Mouse (Mus musculus): ENCODE results near the gene Cebpb. TPM values are rescaled to one million over a fixed set of nuclear protein-coding genes. Genes with fewer than 3 reads are reported as not detected.

The Cebpb gene
- polyA plus RNA-seq, 1 experiment from 2014 or later, result 41.9 TPM

DNA sequence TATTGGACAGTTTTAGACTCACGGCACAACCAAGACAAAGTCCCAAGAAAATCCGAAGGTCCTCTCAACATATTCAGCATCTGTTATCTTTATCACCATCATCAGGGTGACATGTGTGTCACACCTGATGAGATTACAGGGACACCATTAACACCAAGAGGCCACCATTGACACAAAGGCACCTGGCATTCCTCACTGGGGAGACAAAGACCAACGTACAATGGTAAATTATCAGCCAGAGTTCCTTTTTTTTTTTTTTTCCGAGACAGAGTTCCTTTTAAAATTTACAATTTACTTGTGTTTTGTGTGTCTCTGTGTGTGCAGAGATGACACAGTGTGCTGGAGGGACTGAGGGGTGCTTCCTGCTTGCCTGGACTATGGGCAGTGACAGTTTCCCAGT, 19.3 kb upstream of the Cebpb start:
- no peak overlapping the region for H3K4me3 ChIP-seq (replicated peaks)
- H3K4me1 ChIP-seq, result 0 out of 2 replicates have a peak, but pooled peaks cover 4% of the 10 kb centered on the region
- no peaks in the 10 kb centered on the region for H3K27me3 ChIP-seq
- H3K4me2 ChIP-seq (replicated peaks), result no peak overlapping the region
- ATAC-seq (ENCODE audit: insufficient number of reproducible peaks, low FRiP score, low TSS enrichment, low read depth), result no peak
- no peaks in the 10 kb centered on the region for H3K9me3 ChIP-seq (replicated peaks)
- no peak overlapping the region for H3K9ac ChIP-seq
- WGBS, result 67% methylated on average over 4 of the region's 4 CpGs
- H3K27ac ChIP-seq (replicated peaks), result no peak overlapping the region
- no peaks in the 10 kb centered on the region for H3K36me3 ChIP-seq

DNA sequence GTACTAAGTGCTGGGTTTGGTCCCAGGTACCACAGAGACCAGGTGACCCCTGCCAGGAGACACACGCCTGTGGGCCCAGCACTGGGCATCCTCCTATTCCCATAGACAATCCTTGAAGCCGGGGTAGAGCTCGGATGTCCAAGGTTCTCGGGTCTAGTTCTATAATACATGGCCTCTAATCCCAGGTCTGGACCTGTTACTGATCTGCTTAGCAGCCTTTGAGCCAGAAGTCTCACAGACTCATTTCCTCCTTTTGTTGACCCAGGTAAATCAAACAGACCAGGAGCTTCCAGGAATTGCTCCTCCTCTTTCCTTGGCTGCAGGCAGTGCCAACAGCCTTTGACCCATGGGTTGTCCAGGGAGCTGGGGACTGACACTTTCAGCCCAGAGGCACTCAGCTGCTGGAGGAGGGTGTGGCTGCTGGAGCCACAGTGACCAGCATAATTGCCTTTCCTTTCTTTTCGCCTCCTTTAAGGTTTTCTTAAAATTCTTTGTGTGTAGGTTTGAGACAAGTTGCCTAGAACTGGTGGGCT, 17.5 kb upstream of the Cebpb start:
- Histone ChIP-seq H3K4me3 (replicated peaks) (no peak overlapping the region), H3K9ac (no peak overlapping the region), H3K27ac (replicated peaks) (no peak overlapping the region), H3K4me2 (replicated peaks) (no peak overlapping the region), H3K9me3 (replicated peaks) (no peaks in the 10 kb centered on the region), H3K4me1 (peaks cover 10% of the 10 kb centered on the region; the same call in 1 of the 2 replicates), H3K27me3 (no peaks in the 10 kb centered on the region), H3K36me3 (no peaks in the 10 kb centered on the region)
- 76% methylated on average over 5 of the region's 5 CpGs for WGBS
- no peak for ATAC-seq (ENCODE audit: insufficient number of reproducible peaks, low FRiP score, low TSS enrichment, low read depth)

DNA sequence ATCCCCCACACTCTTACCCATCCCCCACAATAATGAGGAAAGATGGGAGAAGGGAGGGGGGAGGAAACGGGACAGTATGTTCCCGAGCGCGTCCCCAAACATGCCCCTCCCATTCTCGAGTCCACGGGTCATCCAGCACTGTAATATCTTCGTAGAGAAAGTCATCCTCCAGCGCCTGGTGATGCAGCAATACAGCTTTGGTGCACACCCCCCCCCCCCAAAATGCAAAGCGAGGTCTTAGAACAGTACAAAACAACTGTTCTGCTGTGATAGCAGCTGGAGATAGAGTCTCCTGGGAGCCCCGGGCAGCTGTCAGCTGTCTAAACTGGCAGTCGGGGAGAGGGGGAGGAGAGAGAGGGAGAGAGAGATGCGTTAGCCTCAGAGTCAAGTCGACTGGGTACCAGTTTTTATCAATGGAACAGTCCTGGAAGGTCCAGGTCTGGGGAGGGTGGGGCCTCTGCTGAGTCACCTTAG, 16.5 kb upstream of the Cebpb start:
- peaks cover 10% of the 10 kb centered on the region; the same call in 1 of the 2 replicates for H3K4me1 ChIP-seq
- no peaks in the 10 kb centered on the region for H3K9me3 ChIP-seq (replicated peaks)
- H3K9ac ChIP-seq, result no peak overlapping the region
- WGBS, result 32% methylated on average over 13 of the region's 13 CpGs
- no peak overlapping the region for H3K27ac ChIP-seq (replicated peaks)
- H3K4me3 ChIP-seq (replicated peaks), result no peak overlapping the region
- H3K36me3 ChIP-seq, result no peaks in the 10 kb centered on the region
- H3K4me2 ChIP-seq (replicated peaks), result no peak overlapping the region
- ATAC-seq (ENCODE audit: insufficient number of reproducible peaks, low FRiP score, low TSS enrichment, low read depth), result 0 out of 2 replicates have a peak, but pooled peaks have one; percentile 20
- H3K27me3 ChIP-seq, result no peaks in the 10 kb centered on the region

DNA sequence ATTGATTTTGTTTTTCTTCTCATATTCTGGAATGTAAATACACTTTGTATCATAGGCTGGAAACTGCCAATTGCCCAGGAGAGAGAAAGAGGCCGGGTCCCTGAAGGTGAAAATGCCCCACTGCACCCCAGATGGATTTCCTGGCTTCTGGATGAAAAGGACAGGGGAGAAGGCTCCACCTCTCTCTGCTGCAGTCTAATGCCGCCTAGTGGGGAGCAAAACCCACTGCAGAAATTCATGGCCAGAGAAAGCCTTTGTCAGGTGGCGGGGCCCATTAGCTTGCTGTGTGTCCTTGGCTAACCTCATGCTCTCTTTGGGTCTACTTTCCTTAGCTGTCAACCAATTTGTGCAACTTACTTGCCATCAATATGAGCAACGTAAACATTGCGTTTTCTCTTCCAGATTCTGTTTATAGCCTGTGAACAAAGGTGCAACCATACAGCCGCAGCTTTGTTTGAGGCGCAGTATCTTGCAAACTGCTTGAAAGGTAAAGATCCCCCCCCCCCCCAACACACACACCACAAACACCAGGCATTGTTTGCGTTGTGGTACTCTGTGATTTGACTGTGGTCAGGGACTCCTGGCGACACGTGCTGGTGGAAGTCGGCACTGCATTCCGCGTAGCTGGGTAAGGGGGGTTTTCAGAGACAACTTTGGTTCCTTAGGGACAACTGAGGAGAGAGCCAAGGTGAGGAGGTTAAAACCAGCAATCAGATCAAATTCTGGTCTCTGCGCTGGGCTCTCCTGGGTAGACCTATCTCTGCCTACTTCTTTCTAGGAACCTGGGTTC, 13.4 kb upstream of the Cebpb start:
- H3K4me1 ChIP-seq, result peaks cover 15% of the 10 kb centered on the region
- H3K4me2 ChIP-seq (replicated peaks), result no peak overlapping the region
- no peaks in the 10 kb centered on the region for H3K27me3 ChIP-seq
- no peak overlapping the region for H3K27ac ChIP-seq (replicated peaks)
- H3K36me3 ChIP-seq, result no peaks in the 10 kb centered on the region
- 36% methylated on average over 14 of the region's 14 CpGs for WGBS
- H3K9me3 ChIP-seq (replicated peaks), result no peaks in the 10 kb centered on the region
- no peak overlapping the region for H3K4me3 ChIP-seq (replicated peaks)
- ATAC-seq (ENCODE audit: insufficient number of reproducible peaks, low FRiP score, low TSS enrichment, low read depth), result no peak
- H3K9ac ChIP-seq, result no peak overlapping the region

DNA sequence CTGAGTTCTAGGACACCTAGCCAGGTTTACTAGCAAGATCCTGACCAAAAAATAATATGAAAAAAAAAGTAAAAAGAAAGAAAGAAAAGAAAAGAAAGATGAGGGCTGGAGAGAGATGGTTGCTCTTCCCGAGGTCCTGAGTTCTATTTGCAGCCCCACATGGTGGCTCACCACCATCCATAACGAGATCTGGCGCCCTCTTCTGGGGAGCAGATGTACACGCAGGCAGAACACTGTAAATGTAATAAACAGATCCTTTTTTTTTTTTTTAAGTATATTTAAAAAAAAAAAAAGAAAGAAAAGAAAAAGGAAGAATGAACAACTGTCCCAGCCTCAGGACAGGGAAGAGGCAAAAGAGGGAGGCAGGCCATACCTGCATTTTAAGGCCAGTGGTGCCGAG, 10.1 kb upstream of the Cebpb start:
- Histone ChIP-seq H3K9me3 (replicated peaks) (no peaks in the 10 kb centered on the region), H3K4me3 (replicated peaks) (no peak overlapping the region), H3K4me2 (replicated peaks) (no peak overlapping the region), H3K4me1 (peaks cover 11% of the 10 kb centered on the region), H3K27ac (replicated peaks) (no peak overlapping the region), H3K27me3 (no peaks in the 10 kb centered on the region), H3K9ac (no peak overlapping the region), H3K36me3 (no peaks in the 10 kb centered on the region)
- WGBS, result 49% methylated on average over 5 of the region's 5 CpGs
- no peak for ATAC-seq (ENCODE audit: insufficient number of reproducible peaks, low FRiP score, low TSS enrichment, low read depth)

DNA sequence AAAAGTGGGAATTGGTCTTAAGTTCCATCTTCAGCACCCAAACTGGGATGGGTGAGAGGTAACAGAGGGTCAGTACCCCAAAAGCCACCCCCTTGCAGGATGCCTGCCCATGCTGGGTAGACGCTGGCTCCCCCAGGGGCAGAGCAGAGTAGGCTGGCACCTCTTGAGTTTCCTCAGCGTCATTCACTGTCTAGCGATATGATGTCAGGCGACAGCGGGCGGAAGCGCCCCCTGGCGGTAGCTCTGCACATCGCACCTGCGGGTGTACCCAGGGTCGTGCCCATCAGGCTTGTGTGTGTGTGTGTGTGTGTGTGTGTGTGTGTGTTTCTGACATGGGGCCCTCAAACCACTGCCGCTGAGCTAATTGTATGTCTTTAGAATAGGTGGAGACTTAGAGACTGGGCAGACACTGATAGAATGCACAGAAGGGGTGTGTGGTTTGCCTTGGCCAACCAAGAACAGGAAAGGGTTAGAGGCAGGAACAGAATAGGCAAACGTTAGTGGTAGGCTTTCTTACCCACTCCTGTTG, 8.7 kb upstream of the Cebpb start:
- H3K4me1 ChIP-seq, result peaks cover 13% of the 10 kb centered on the region
- H3K27ac ChIP-seq (replicated peaks), result no peak overlapping the region
- H3K4me2 ChIP-seq (replicated peaks), result no peak overlapping the region
- no peaks in the 10 kb centered on the region for H3K27me3 ChIP-seq
- peak; percentile 65; the same call in 1 of the 2 replicates for ATAC-seq (ENCODE audit: insufficient number of reproducible peaks, low FRiP score, low TSS enrichment, low read depth)
- no peak overlapping the region for H3K4me3 ChIP-seq (replicated peaks)
- H3K9me3 ChIP-seq (replicated peaks), result no peaks in the 10 kb centered on the region
- no peaks in the 10 kb centered on the region for H3K36me3 ChIP-seq
- H3K9ac ChIP-seq, result no peak overlapping the region
- 3% methylated on average over 13 of the region's 13 CpGs for WGBS

DNA sequence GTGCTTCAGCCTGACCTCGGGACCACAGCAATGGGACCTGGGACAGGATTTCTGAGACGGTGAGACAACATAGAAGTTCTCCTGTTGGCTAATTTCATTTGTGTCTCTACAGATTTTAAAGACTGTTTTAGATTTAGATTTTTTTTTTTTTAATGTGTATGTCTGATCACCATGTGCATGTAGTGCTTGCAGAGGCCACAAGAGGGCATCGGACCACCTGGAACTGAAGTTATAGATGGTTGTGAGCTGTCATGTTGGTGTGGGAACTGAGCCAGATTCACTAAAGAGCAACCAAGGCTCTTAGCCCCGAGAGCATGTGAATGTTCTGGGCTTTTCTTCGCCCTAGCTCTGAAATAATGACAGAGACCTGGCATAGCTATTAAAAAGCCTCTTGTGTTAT, 8.1 kb upstream of the Cebpb start:
- no peak overlapping the region for H3K4me2 ChIP-seq (replicated peaks)
- H3K4me3 ChIP-seq (replicated peaks), result no peak overlapping the region
- H3K4me1 ChIP-seq, result peaks cover 13% of the 10 kb centered on the region
- 45% methylated on average over 5 of the region's 5 CpGs for WGBS
- no peaks in the 10 kb centered on the region for H3K36me3 ChIP-seq
- no peak overlapping the region for H3K9ac ChIP-seq
- no peak for ATAC-seq (ENCODE audit: insufficient number of reproducible peaks, low FRiP score, low TSS enrichment, low read depth)
- H3K9me3 ChIP-seq (replicated peaks), result no peaks in the 10 kb centered on the region
- no peak overlapping the region for H3K27ac ChIP-seq (replicated peaks)
- H3K27me3 ChIP-seq, result no peaks in the 10 kb centered on the region

DNA sequence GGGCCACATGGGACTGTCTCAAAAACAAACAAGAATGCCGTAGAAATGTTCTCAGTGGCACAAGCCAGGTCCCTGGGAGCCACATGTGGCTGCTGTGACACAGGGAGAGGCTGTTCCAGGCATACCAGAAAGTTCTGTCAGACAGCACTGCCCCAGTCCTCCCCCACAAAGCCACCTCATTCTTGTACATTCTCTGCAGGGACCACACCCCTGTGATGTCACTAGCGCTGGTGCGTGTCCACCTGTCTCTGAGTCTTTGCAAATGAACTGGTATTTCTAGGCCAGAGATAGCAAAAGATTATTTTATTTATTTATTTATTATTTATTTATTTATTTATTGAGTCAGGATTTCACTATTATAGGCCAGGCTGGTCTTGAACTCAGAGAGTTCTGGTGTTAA, 5.0 kb upstream of the Cebpb start:
- peaks cover 24% of the 10 kb centered on the region for H3K4me1 ChIP-seq
- H3K9ac ChIP-seq, result no peak overlapping the region
- no peak overlapping the region for H3K27ac ChIP-seq (replicated peaks)
- 63% methylated on average over 3 of the region's 3 CpGs for WGBS
- H3K9me3 ChIP-seq (replicated peaks), result no peaks in the 10 kb centered on the region
- no peak overlapping the region for H3K4me2 ChIP-seq (replicated peaks)
- no peak for ATAC-seq (ENCODE audit: insufficient number of reproducible peaks, low FRiP score, low TSS enrichment, low read depth)
- H3K36me3 ChIP-seq, result no peaks in the 10 kb centered on the region
- 0 out of 2 replicates have a peak, but pooled peaks cover 5% of the 10 kb centered on the region for H3K27me3 ChIP-seq
- no peak overlapping the region for H3K4me3 ChIP-seq (replicated peaks)

DNA sequence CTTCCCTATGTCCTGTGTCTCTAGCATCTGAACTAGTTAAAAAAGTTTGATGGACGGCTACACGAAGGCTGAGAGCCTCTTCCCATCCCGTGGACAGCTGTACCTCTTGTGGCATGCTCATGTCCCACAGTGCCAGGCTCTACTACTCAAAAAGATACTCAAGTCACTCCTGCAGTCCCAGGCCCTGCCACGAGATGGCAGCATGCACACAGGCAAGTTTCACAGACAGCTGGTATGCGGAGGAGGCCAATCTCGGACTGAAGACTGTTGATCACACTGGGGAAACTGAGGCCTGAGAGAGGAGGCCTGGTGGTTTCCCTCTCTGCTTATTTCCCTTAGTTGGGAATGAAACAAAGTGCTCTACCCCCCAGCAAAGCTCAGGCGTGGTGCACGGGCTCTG, 3.6 kb upstream of the Cebpb start:
- Histone ChIP-seq H3K9ac (no peak overlapping the region), H3K9me3 (replicated peaks) (no peaks in the 10 kb centered on the region), H3K27ac (replicated peaks) (peak overlapping the region; percentile 19; the same call in 1 of the 2 replicates), H3K4me1 (peaks cover 27% of the 10 kb centered on the region), H3K4me2 (replicated peaks) (no peak overlapping the region), H3K36me3 (no peaks in the 10 kb centered on the region), H3K27me3 (peaks cover 8% of the 10 kb centered on the region; the same call in 1 of the 2 replicates), H3K4me3 (replicated peaks) (no peak overlapping the region)
- 6% methylated on average over 8 of the region's 8 CpGs for WGBS
- no peak for ATAC-seq (ENCODE audit: insufficient number of reproducible peaks, low FRiP score, low TSS enrichment, low read depth)

DNA sequence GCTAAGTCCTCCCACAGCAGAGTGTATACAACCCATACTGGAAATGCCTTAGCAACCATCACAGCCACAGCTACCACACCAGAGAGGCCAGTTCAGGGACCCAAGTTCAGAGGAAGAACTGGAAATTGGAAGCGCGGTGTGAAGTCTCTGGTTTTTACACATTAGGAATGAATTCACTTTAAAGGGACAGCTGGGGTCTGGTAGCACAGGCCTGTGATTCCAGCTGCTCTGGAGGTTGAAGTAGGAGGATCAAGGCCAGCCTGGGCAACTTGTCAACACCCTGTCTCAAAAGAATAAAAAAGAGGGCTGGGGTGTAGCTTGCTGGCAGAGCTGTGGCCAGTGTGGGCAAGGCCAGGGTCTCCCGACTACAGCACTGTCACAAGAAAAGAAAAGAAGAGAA, 2.9 kb upstream of the Cebpb start:
- Histone ChIP-seq H3K4me2 (replicated peaks) (no peak overlapping the region), H3K27me3 (peaks cover 8% of the 10 kb centered on the region; the same call in 1 of the 2 replicates), H3K9ac (no peak overlapping the region), H3K4me1 (peaks cover 32% of the 10 kb centered on the region), H3K9me3 (replicated peaks) (no peaks in the 10 kb centered on the region), H3K36me3 (no peaks in the 10 kb centered on the region), H3K27ac (replicated peaks) (0 out of 2 replicates have a peak overlapping the region, but pooled peaks have one; percentile 19), H3K4me3 (replicated peaks) (no peak overlapping the region)
- 76% methylated on average over 3 of the region's 3 CpGs for WGBS
- ATAC-seq (ENCODE audit: insufficient number of reproducible peaks, low FRiP score, low TSS enrichment, low read depth), result no peak

DNA sequence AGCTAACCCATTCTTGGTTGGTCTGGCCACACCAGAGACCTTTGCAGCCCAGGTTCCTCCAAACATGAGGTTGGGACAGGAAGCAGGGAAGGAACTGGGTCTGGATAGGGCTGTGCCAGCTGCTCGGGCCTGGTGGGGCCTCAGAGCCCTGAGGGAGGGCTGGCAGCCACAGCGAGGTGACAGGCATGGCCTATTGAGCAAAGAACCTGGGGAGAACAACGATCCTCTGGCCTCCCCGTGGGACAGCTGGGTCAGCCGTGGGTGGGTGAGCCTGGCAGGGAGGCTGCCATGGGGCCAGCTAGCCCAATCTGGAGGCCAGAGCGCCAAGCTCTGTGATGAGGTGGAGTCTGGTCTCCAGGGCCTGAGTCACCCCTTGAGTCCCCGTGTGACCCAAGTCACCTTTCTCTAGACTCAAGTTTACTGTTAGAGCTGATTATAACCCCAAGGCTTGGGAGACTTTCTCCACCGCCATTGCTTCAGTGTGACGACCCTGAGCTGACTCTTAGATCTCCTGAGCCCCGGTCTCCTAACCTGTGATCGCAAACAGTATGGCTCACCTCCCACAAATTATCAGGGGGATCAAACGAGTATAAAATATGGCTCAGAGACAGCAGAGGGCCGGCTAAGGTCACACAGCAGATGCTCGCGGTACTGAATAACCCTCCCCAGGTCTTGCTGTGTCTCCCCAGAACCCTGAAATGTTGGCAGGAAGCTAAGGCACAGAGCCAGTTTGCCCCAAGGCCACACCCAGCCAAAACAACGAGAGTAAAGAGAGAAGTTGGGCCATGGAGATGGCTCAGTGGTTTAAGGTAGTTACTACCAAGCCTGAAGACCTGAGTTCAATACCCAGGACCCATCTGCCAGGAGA, 2.1 kb upstream of the Cebpb start:
- H3K4me3 ChIP-seq (replicated peaks), result no peak overlapping the region

More for the DNA sequence above, 2.1 kb upstream of the Cebpb start:
- no peaks in the 10 kb centered on the region for H3K36me3 ChIP-seq
- no peak overlapping the region for H3K4me2 ChIP-seq (replicated peaks)
- H3K27me3 ChIP-seq, result peaks cover 8% of the 10 kb centered on the region; the same call in 1 of the 2 replicates
- 74% methylated on average over 16 of the region's 16 CpGs for WGBS
- peaks cover 39% of the 10 kb centered on the region for H3K4me1 ChIP-seq
- no peak overlapping the region for H3K27ac ChIP-seq (replicated peaks)
- no peaks in the 10 kb centered on the region for H3K9me3 ChIP-seq (replicated peaks)
- no peak overlapping the region for H3K9ac ChIP-seq
- ATAC-seq (ENCODE audit: insufficient number of reproducible peaks, low FRiP score, low TSS enrichment, low read depth), result no peak
